9 mouse cellular contexts compared by ENCODE assay signal in genomic region chr9:107575579-107576356, GRCm38 (mm10). TPM values are rescaled to one million over a fixed set of nuclear protein-coding genes. Genes with fewer than 3 reads are reported as not detected.
A peak's percentile ranks its signal among the peaks of the same experiment; 100 is the strongest.
DNase-seq lines count a peak whose midpoint lies in the region; ATAC-seq lines count a peak whose summit lies in the region.
"Had no signal": no experiment of that assay in that cellular context is flagged by ENCODE, and none has a peak within 500 bp of the region (broad histone marks: within the 10 kb centered on the region; RNA-seq: fewer than 3 reads in every experiment).

No protein-coding gene starts in this region.

- ATAC-seq in heart, embryonic 14.5 days (ENCODE audit: insufficient number of reproducible peaks, insufficient read depth, low FRiP score, low read depth), result no peak

- DNase-seq in heart, postnatal 36 days, result no peak
- DNase-seq in urinary bladder, postnatal 14 days (ENCODE audit: low spot score), result peak; percentile 84
- DNase-seq in urinary bladder, postnatal 10 days (ENCODE audit: low spot score), result no peak
- peak; percentile 78 for DNase-seq in large intestine, adult 2 months (ENCODE audit: low read depth, low spot score)
- peak; percentile 78 for DNase-seq in yolk sac, embryonic 10.5 days (ENCODE audit: low spot score)
- DNase-seq in ovary, postnatal 14 days (ENCODE audit: low spot score), result no peak
- DNase-seq in heart, adult 9 months (ENCODE audit: low spot score in 2 of 2), result no peak
- DNase-seq: spleen, adult 18-20 months had no signal

- H3K9me3 ChIP-seq in heart, embryonic 14.5 days (ENCODE audit: control insufficient read depth, low read length), result no peaks in the 10 kb centered on the region

- peaks cover 37% of the 10 kb centered on the region for H3K36me3 ChIP-seq in heart, embryonic 14.5 days (ENCODE audit: control insufficient read depth, insufficient read depth, low read length)

- peak overlapping the region; percentile 61; the same call in 1 of the 2 replicates for H3K4me2 ChIP-seq in heart, embryonic 14.5 days (ENCODE audit: low read length)

- H3K4me1 ChIP-seq in heart, embryonic 14.5 days (ENCODE audit: control insufficient read depth in 2 of 2, insufficient read depth in 2 of 2, low read length in 2 of 2), result peaks cover 20 to 28% of the 10 kb centered on the region in 2 experiments

- intact Hi-C loops in heart, postnatal 36 days (cut with DNase I), result no loop called here

- H3K4me3 ChIP-seq in heart, embryonic 14.5 days (ENCODE audit: control insufficient read depth in 1 of 2, insufficient read depth in 1 of 2, low read depth in 1 of 2, low read length in 2 of 2), result no peak overlapping the region

- 80% methylated on average over 14 of the region's 14 CpGs for WGBS in heart, embryonic 14.5 days
- 27% methylated on average over 14 of the region's 14 CpGs for WGBS in large intestine, adult 2 months

- H3K27ac ChIP-seq in heart, embryonic 14.5 days (replicated peaks in 1 of 2; ENCODE audit: control insufficient read depth in 1 of 2, insufficient read depth in 1 of 2, low read depth in 2 of 2, low read length in 2 of 2), result peak overlapping the region; percentile 55 to 57; a peak in 3 of 4 replicates

- H3K27me3 ChIP-seq in heart, embryonic 14.5 days (ENCODE audit: control insufficient read depth, insufficient read depth, low read length), result no peaks in the 10 kb centered on the region

- H3K9ac ChIP-seq in heart, embryonic 14.5 days (ENCODE audit: low read length), result no peak overlapping the region

RNA-seq across cellular contexts. Expression of gene Hyal1, which starts 1.0 kb away (rescaled TPM):
- 4.4 and 4.6 TPM in 2 replicates for polyA plus RNA-seq in heart, embryonic 14.5 days (2014; fragmentation: Nextera tagmentation; extraction: Ambion mirVana)
- 1 to 10 TPM; 5.1 to 5.7 TPM for total RNA-seq in heart, postnatal 36 days (2021)
- 1.7 and 4.5 TPM in 2 replicates for polyA plus RNA-seq in large intestine, adult 2 months (2012; rRNA removed)

RNA-seq across cellular contexts. Expression of gene Naa80, which starts 2.9 kb away (rescaled TPM):
- polyA plus RNA-seq in heart, embryonic 14.5 days (2014; fragmentation: Nextera tagmentation; extraction: Ambion mirVana), result 10.0 and 14.9 TPM in 2 replicates
- 10 to 100 TPM; 16.6 to 19.1 TPM for total RNA-seq in heart, postnatal 36 days (2021)
- 19.0 and 29.1 TPM in 2 replicates for polyA plus RNA-seq in large intestine, adult 2 months (2012; rRNA removed)

RNA-seq across cellular contexts. Expression of gene Hyal3, which starts 4.8 kb away (rescaled TPM):
- polyA plus RNA-seq in heart, embryonic 14.5 days (2014; fragmentation: Nextera tagmentation; extraction: Ambion mirVana), result 0.46 and 0.53 TPM in 2 replicates
- under 1 TPM; 0.36 to 0.46 TPM for total RNA-seq in heart, postnatal 36 days (2021)
- 0.36 and 0.57 TPM in 2 replicates for polyA plus RNA-seq in large intestine, adult 2 months (2012; rRNA removed)

RNA-seq across cellular contexts. Expression of gene Hyal2, which starts 8.0 kb away (rescaled TPM):
- polyA plus RNA-seq in heart, embryonic 14.5 days (2014; fragmentation: Nextera tagmentation; extraction: Ambion mirVana), result 94.1 and 103 TPM in 2 replicates
- total RNA-seq in heart, postnatal 36 days (2021), result 10 to 100 TPM; 36.4 to 39.0 TPM
- polyA plus RNA-seq in large intestine, adult 2 months (2012; rRNA removed), result 76.1 and 127 TPM in 2 replicates

RNA-seq across cellular contexts. Expression of gene Ifrd2, which starts 11.7 kb away (rescaled TPM):
- 44.6 and 45.7 TPM in 2 replicates for polyA plus RNA-seq in heart, embryonic 14.5 days (2014; fragmentation: Nextera tagmentation; extraction: Ambion mirVana)
- total RNA-seq in heart, postnatal 36 days (2021), result 10 to 100 TPM; 48.4 to 51.2 TPM
- 60.1 and 74.4 TPM in 2 replicates for polyA plus RNA-seq in large intestine, adult 2 months (2012; rRNA removed)

Comparison
In these comparisons a context has a peak if more than half of its experiments do, and no peak if none do; other contexts are left out.
1. DNase-seq: peak in urinary bladder, postnatal 14 days (single experiment), large intestine, adult 2 months (single experiment) and yolk sac, embryonic 10.5 days (single experiment); none in heart, postnatal 36 days (0 of 2), urinary bladder, postnatal 10 days (single experiment), ovary, postnatal 14 days (single experiment) and heart, adult 9 months (0 of 2).